Mouse (Mus musculus): Measurements from ENCODE around the gene Pak4. TPM values are rescaled to one million over a fixed set of nuclear protein-coding genes. Genes with fewer than 3 reads are reported as not detected.
"Not testable (repeated sequence)": the region's sequence is repeated elsewhere in the genome, so short reads cannot be mapped to it uniquely, and the experiment has no call there.

Pak4 gene
- total and polyA plus RNA-seq, 3 experiments: 9.3 to 26.6 TPM; not detected in 1

DNA sequence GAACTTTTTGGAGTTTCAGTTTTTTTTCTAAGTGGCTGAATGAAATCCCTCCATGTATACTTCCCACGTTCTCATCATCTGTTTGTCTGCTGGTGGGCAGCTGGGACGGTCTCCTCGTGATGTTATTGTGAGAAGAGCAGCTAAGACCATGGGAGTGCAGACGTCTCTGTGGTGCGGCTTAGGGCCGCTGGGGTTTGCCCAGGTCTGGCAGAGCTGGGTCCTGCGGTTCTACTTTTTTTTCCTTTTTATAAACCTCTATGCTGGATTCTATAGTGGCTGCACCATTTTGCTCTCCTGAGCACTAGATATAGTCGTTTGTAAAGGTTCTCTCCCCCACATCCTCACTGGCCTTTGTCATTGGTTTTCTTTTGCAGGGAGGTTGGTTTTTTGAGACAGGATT, 86.5 kb downstream of the Pak4 start:
- no peaks in the 10 kb centered on the region for H3K4me1 ChIP-seq (ENCODE audit: control insufficient read depth in 1 of 2, insufficient read depth in 2 of 2, low read length in 2 of 2)
- no peak overlapping the region for H3K27ac ChIP-seq (ENCODE audit: control insufficient read depth, low read depth, low read length)
- no peak overlapping the region for H3K4me3 ChIP-seq (ENCODE audit: control insufficient read depth in 1 of 2, insufficient read depth in 1 of 2, low read depth in 2 of 2, low read length in 2 of 2)
- TF ChIP-seq MAX (IDR thresholded peaks at IDR 0.05; ENCODE audit: low read length) (no peak), TAL1 (IDR thresholded peaks at IDR 0.05; ENCODE audit: low read length) (no peak), GABPA (IDR thresholded peaks at IDR 0.05; ENCODE audit: low read depth, low read length) (no peak), KAT2A (conservative IDR thresholded peaks at IDR 0.05; ENCODE audit: low read depth, low read length) (no peak), SIN3A (IDR thresholded peaks at IDR 0.05; ENCODE audit: low read length) (no peak), MEF2A (IDR thresholded peaks at IDR 0.05; ENCODE audit: extremely low read depth, insufficient replicate concordance, low read depth, low read length, poor library complexity, severe bottlenecking) (no peak), MAZ (IDR thresholded peaks at IDR 0.05; ENCODE audit: low read depth, low read length) (no peak), BHLHE40 (IDR thresholded peaks at IDR 0.05; ENCODE audit: borderline replicate concordance, low read depth, low read length) (no peak), CHD2 (IDR thresholded peaks at IDR 0.05; ENCODE audit: low read length) (no peak), MYC (IDR thresholded peaks at IDR 0.05; ENCODE audit: low read depth, low read length) (no peak), UBTF (IDR thresholded peaks at IDR 0.05; ENCODE audit: borderline replicate concordance, insufficient read depth, low read depth, low read length) (no peak), NELFE (IDR thresholded peaks at IDR 0.05; ENCODE audit: low read depth, low read length) (no peak), MYB (IDR thresholded peaks at IDR 0.05; ENCODE audit: low read depth, low read length) (no peak), POLR2AphosphoS2 (IDR thresholded peaks at IDR 0.05; ENCODE audit: low read length) (no peak), ZC3H11A (IDR thresholded peaks at IDR 0.05; ENCODE audit: low read depth, low read length) (no peak), POLR2AphosphoS5 (IDR thresholded peaks at IDR 0.05; ENCODE audit: borderline replicate concordance, low read depth, low read length) (no peak)
- no peak overlapping the region for H3K9ac ChIP-seq (ENCODE audit: control insufficient read depth, low read depth, low read length, poor library complexity, severe bottlenecking)
- H3K27me3 ChIP-seq (ENCODE audit: control insufficient read depth in 1 of 2, insufficient read depth in 2 of 2, low read length in 2 of 2): peaks cover 0 to 2% of the 10 kb centered on the region in 2 experiments; a peak in 2 of 4 replicates
- H3K79me2 ChIP-seq (ENCODE audit: control insufficient read depth, insufficient read depth, low read length, poor library complexity): no peaks in the 10 kb centered on the region
- DNase-seq (ENCODE audit: low read depth, low spot score): no peak
- H3K36me3 ChIP-seq (ENCODE audit: control insufficient read depth in 1 of 2, insufficient read depth in 2 of 2, low read length in 2 of 2): no peaks in the 10 kb centered on the region
- no peaks in the 10 kb centered on the region for H3K9me3 ChIP-seq (replicated peaks; ENCODE audit: insufficient read depth, low read length)

DNA sequence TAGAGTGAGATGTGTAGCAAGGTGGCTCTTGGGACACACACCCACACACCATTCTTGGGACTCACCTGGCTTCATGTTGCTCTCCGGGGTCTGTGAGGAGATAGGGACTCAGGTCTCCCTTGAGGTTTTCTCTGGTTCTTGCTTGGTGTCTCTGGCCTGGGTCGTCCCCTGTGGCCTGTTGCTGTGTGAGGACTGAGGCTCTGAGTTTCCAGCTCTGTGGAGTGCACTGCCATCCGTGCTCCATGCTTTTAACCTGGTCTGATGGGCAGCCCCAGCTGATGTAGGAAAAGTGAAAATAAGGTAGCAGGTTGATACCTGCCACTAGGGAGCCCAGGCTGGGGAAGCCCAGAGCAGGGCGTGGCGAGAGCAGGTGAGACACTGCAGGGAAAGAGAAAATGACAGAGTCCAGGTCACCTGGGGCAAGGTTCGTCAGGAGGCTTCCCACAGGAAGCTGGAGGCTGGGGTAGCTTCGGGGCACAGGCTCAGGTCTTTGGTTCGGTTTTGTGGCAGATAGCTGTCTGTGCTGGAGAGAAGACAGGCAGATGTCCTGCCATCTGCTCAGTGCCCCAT, 87.5 kb downstream of the Pak4 start, which contains the start of gene Ifnl2:
Ifnl2 (minus strand) TSS at position 51 of the 570 bp plus-strand sequence.
- DNase-seq (ENCODE audit: low read depth, low spot score); H3K27ac ChIP-seq (ENCODE audit: control insufficient read depth, low read depth, low read length); H3K36me3 ChIP-seq (ENCODE audit: control insufficient read depth in 1 of 2, insufficient read depth in 2 of 2, low read length in 2 of 2); H3K4me3 ChIP-seq (ENCODE audit: control insufficient read depth in 1 of 2, insufficient read depth in 1 of 2, low read depth in 2 of 2, low read length in 2 of 2); H3K4me1 ChIP-seq (ENCODE audit: control insufficient read depth in 1 of 2, insufficient read depth in 2 of 2, low read length in 2 of 2); H3K9me3 ChIP-seq (replicated peaks; ENCODE audit: insufficient read depth, low read length); H3K27me3 ChIP-seq (ENCODE audit: control insufficient read depth in 1 of 2, insufficient read depth in 2 of 2, low read length in 2 of 2); H3K79me2 ChIP-seq (ENCODE audit: control insufficient read depth, insufficient read depth, low read length, poor library complexity); H3K9ac ChIP-seq (ENCODE audit: control insufficient read depth, low read depth, low read length, poor library complexity, severe bottlenecking): not testable (repeated sequence)

DNA sequence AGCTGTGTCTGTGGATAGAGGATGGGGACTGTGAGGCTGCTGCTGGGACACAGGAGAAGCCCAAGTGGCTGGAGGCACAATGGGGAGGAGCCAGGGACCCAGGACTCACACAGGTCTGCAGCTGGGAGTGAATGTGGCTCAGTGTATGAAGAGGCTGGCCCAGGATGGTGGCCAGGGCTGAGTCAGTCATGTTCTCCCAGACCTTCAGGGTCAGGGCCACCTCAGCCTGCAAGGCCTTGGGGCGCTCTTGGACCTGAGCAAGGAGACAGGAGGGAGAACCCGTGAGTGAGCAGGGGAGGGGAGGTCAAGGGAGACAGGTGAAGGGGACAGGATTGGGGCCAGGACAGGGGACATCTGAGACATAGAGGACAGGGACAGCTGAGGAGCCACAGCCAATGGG, 88.9 kb downstream of the Pak4 start:
- not testable (repeated sequence) for H3K9ac ChIP-seq (ENCODE audit: control insufficient read depth, low read depth, low read length, poor library complexity, severe bottlenecking); H3K79me2 ChIP-seq (ENCODE audit: control insufficient read depth, insufficient read depth, low read length, poor library complexity); H3K27me3 ChIP-seq (ENCODE audit: control insufficient read depth in 1 of 2, insufficient read depth in 2 of 2, low read length in 2 of 2); H3K27ac ChIP-seq (ENCODE audit: control insufficient read depth, low read depth, low read length); H3K4me1 ChIP-seq (ENCODE audit: control insufficient read depth in 1 of 2, insufficient read depth in 2 of 2, low read length in 2 of 2); H3K4me3 ChIP-seq (ENCODE audit: control insufficient read depth in 1 of 2, insufficient read depth in 1 of 2, low read depth in 2 of 2, low read length in 2 of 2); H3K9me3 ChIP-seq (replicated peaks; ENCODE audit: insufficient read depth, low read length); DNase-seq (ENCODE audit: low read depth, low spot score); H3K36me3 ChIP-seq (ENCODE audit: control insufficient read depth in 1 of 2, insufficient read depth in 2 of 2, low read length in 2 of 2)

Other genes with a start within 250 kb of the Pak4 start
- 2,133 and 2,343 TPM in 2 replicates for gene Rps16, start 247.5 kb downstream of the Pak4 start, total RNA-seq (2012; rRNA removed)
- gene Rps16, start 247.5 kb downstream of the Pak4 start, polyA plus RNA-seq (2012; ENCODE audit: insufficient read depth in 1 of 2, insufficient read length in 2 of 2, low read depth in 1 of 2, low replicate concordance in 2 of 2, missing spikeins in 1 of 2): 1,000 to 10,000 TPM; 1,661 to 1,740 TPM
- gene Plekhg2, start 225.6 kb downstream of the Pak4 start, total RNA-seq (2012; rRNA removed): 1.1 and 1.8 TPM in 2 replicates
- 1 to 10 TPM in 1 of 2 experiments, not detected in 1; 9.2 TPM for gene Plekhg2, start 225.6 kb downstream of the Pak4 start, polyA plus RNA-seq (2012; ENCODE audit: insufficient read depth in 1 of 2, insufficient read length in 2 of 2, low read depth in 1 of 2, low replicate concordance in 2 of 2, missing spikeins in 1 of 2)
- gene Zfp36, start 217.9 kb downstream of the Pak4 start, total RNA-seq (2012; rRNA removed): 0.50 and 0.65 TPM in 2 replicates
- gene Zfp36, start 217.9 kb downstream of the Pak4 start, polyA plus RNA-seq (2012; ENCODE audit: insufficient read depth in 1 of 2, insufficient read length in 2 of 2, low read depth in 1 of 2, low replicate concordance in 2 of 2, missing spikeins in 1 of 2): 1 to 10 TPM in 1 of 2 experiments, not detected in 1; 2.8 TPM
- gene Med29, start 205.5 kb downstream of the Pak4 start, total RNA-seq (2012; rRNA removed): 23.7 and 31.1 TPM in 2 replicates
- 10 to 100 TPM in 1 of 2 experiments, not detected in 1; 39.6 TPM for gene Med29, start 205.5 kb downstream of the Pak4 start, polyA plus RNA-seq (2012; ENCODE audit: insufficient read depth in 1 of 2, insufficient read length in 2 of 2, low read depth in 1 of 2, low replicate concordance in 2 of 2, missing spikeins in 1 of 2)
- 49.9 and 53.5 TPM in 2 replicates for gene Paf1, start 205.2 kb downstream of the Pak4 start, total RNA-seq (2012; rRNA removed)
- gene Paf1, start 205.2 kb downstream of the Pak4 start, polyA plus RNA-seq (2012; ENCODE audit: insufficient read depth in 1 of 2, insufficient read length in 2 of 2, low read depth in 1 of 2, low replicate concordance in 2 of 2, missing spikeins in 1 of 2): 100 to 1,000 TPM in 1 of 2 experiments, 10 to 100 TPM in 1; 99.9 to 645 TPM
- 25.1 and 31.2 TPM in 2 replicates for gene Gmfg, start 160.7 kb downstream of the Pak4 start, total RNA-seq (2012; rRNA removed)
- gene Gmfg, start 160.7 kb downstream of the Pak4 start, polyA plus RNA-seq (2012; ENCODE audit: insufficient read depth in 1 of 2, insufficient read length in 2 of 2, low read depth in 1 of 2, low replicate concordance in 2 of 2, missing spikeins in 1 of 2): 10 to 100 TPM in 1 of 2 experiments, not detected in 1; 25.0 TPM
- 1.2 and 1.9 TPM in 2 replicates for gene Lrfn1, start 146.2 kb downstream of the Pak4 start, total RNA-seq (2012; rRNA removed)
- 1 to 10 TPM in 1 of 2 experiments, not detected in 1; 5.8 TPM for gene Lrfn1, start 146.2 kb downstream of the Pak4 start, polyA plus RNA-seq (2012; ENCODE audit: insufficient read depth in 1 of 2, insufficient read length in 2 of 2, low read depth in 1 of 2, low replicate concordance in 2 of 2, missing spikeins in 1 of 2)
- not detected in 2 replicates for gene Ifnl2, start 87.7 kb downstream of the Pak4 start, total RNA-seq (2012; rRNA removed)
- gene Ifnl2, start 87.7 kb downstream of the Pak4 start, polyA plus RNA-seq (2012; ENCODE audit: insufficient read depth in 1 of 2, insufficient read length in 2 of 2, low read depth in 1 of 2, low replicate concordance in 2 of 2, missing spikeins in 1 of 2): not detected
- gene Ifnl3, start 75.3 kb downstream of the Pak4 start, total RNA-seq (2012; rRNA removed): not detected in 2 replicates
- not detected for gene Ifnl3, start 75.3 kb downstream of the Pak4 start, polyA plus RNA-seq (2012; ENCODE audit: insufficient read depth in 1 of 2, insufficient read length in 2 of 2, low read depth in 1 of 2, low replicate concordance in 2 of 2, missing spikeins in 1 of 2)
- gene Sycn, start 57.3 kb downstream of the Pak4 start, total RNA-seq (2012; rRNA removed): not detected in 2 replicates
- not detected for gene Sycn, start 57.3 kb downstream of the Pak4 start, polyA plus RNA-seq (2012; ENCODE audit: insufficient read depth in 1 of 2, insufficient read length in 2 of 2, low read depth in 1 of 2, low replicate concordance in 2 of 2, missing spikeins in 1 of 2)
- not detected in 2 replicates for gene Nccrp1, start 50.9 kb downstream of the Pak4 start, total RNA-seq (2012; rRNA removed)
- gene Nccrp1, start 50.9 kb downstream of the Pak4 start, polyA plus RNA-seq (2012; ENCODE audit: insufficient read depth in 1 of 2, insufficient read length in 2 of 2, low read depth in 1 of 2, low replicate concordance in 2 of 2, missing spikeins in 1 of 2): not detected
- gene Samd4b, start within 50 bp of the Pak4 start, total RNA-seq (2012; rRNA removed): 6.4 and 7.2 TPM in 2 replicates
- 10 to 100 TPM in 1 of 2 experiments, not detected in 1; 45.9 TPM for gene Samd4b, start within 50 bp of the Pak4 start, polyA plus RNA-seq (2012; ENCODE audit: insufficient read depth in 1 of 2, insufficient read length in 2 of 2, low read depth in 1 of 2, low replicate concordance in 2 of 2, missing spikeins in 1 of 2)
- not detected in 2 replicates for gene Acp7, start 33.1 kb upstream of the Pak4 start, total RNA-seq (2012; rRNA removed)
- not detected for gene Acp7, start 33.1 kb upstream of the Pak4 start, polyA plus RNA-seq (2012; ENCODE audit: insufficient read depth in 1 of 2, insufficient read length in 2 of 2, low read depth in 1 of 2, low replicate concordance in 2 of 2, missing spikeins in 1 of 2)
- gene Fbxo27, start 94.7 kb upstream of the Pak4 start, total RNA-seq (2012; rRNA removed): not detected in 2 replicates
- gene Fbxo27, start 94.7 kb upstream of the Pak4 start, polyA plus RNA-seq (2012; ENCODE audit: insufficient read depth in 1 of 2, insufficient read length in 2 of 2, low read depth in 1 of 2, low replicate concordance in 2 of 2, missing spikeins in 1 of 2): not detected
- gene Fbxo17, start 118.6 kb upstream of the Pak4 start, total RNA-seq (2012; rRNA removed): 0.10 TPM in 1 of 2 replicates, not detected in the other
- under 1 TPM in 1 of 2 experiments, not detected in 1; 0.43 TPM for gene Fbxo17, start 118.6 kb upstream of the Pak4 start, polyA plus RNA-seq (2012; ENCODE audit: insufficient read depth in 1 of 2, insufficient read length in 2 of 2, low read depth in 1 of 2, low replicate concordance in 2 of 2, missing spikeins in 1 of 2)
- gene Mrps12, start 143.6 kb upstream of the Pak4 start, total RNA-seq (2012; rRNA removed): 137 and 141 TPM in 2 replicates
- 100 to 1,000 TPM in 1 of 2 experiments, not detected in 1; 126 TPM for gene Mrps12, start 143.6 kb upstream of the Pak4 start, polyA plus RNA-seq (2012; ENCODE audit: insufficient read depth in 1 of 2, insufficient read length in 2 of 2, low read depth in 1 of 2, low replicate concordance in 2 of 2, missing spikeins in 1 of 2)
- gene Sars2, start 143.8 kb upstream of the Pak4 start, total RNA-seq (2012; rRNA removed): 19.2 and 21.3 TPM in 2 replicates
- 10 to 100 TPM in 1 of 2 experiments, not detected in 1; 51.4 TPM for gene Sars2, start 143.8 kb upstream of the Pak4 start, polyA plus RNA-seq (2012; ENCODE audit: insufficient read depth in 1 of 2, insufficient read length in 2 of 2, low read depth in 1 of 2, low replicate concordance in 2 of 2, missing spikeins in 1 of 2)
- gene Ccer2, start 158.0 kb upstream of the Pak4 start, total RNA-seq (2012; rRNA removed): not detected in 2 replicates
- under 1 TPM in 1 of 2 experiments, not detected in 1; 0.11 TPM for gene Ccer2, start 158.0 kb upstream of the Pak4 start, polyA plus RNA-seq (2012; ENCODE audit: insufficient read depth in 1 of 2, insufficient read length in 2 of 2, low read depth in 1 of 2, low replicate concordance in 2 of 2, missing spikeins in 1 of 2)
- gene Sirt2, start 168.6 kb upstream of the Pak4 start, total RNA-seq (2012; rRNA removed): 31.8 and 35.7 TPM in 2 replicates
- gene Sirt2, start 168.6 kb upstream of the Pak4 start, polyA plus RNA-seq (2012; ENCODE audit: insufficient read depth in 1 of 2, insufficient read length in 2 of 2, low read depth in 1 of 2, low replicate concordance in 2 of 2, missing spikeins in 1 of 2): 10 to 100 TPM in 1 of 2 experiments, not detected in 1; 72.4 TPM
- gene Nfkbib, start 169.3 kb upstream of the Pak4 start, total RNA-seq (2012; rRNA removed): 30.7 and 32.9 TPM in 2 replicates
- gene Nfkbib, start 169.3 kb upstream of the Pak4 start, polyA plus RNA-seq (2012; ENCODE audit: insufficient read depth in 1 of 2, insufficient read length in 2 of 2, low read depth in 1 of 2, low replicate concordance in 2 of 2, missing spikeins in 1 of 2): 10 to 100 TPM in 1 of 2 experiments, not detected in 1; 52.7 TPM
- gene Rinl, start 190.8 kb upstream of the Pak4 start, total RNA-seq (2012; rRNA removed): 32.9 and 39.9 TPM in 2 replicates
- gene Rinl, start 190.8 kb upstream of the Pak4 start, polyA plus RNA-seq (2012; ENCODE audit: insufficient read depth in 1 of 2, insufficient read length in 2 of 2, low read depth in 1 of 2, low replicate concordance in 2 of 2, missing spikeins in 1 of 2): 10 to 100 TPM in 1 of 2 experiments, not detected in 1; 63.9 TPM
- gene Hnrnpl, start 210.4 kb upstream of the Pak4 start, total RNA-seq (2012; rRNA removed): 246 and 303 TPM in 2 replicates
- gene Hnrnpl, start 210.4 kb upstream of the Pak4 start, polyA plus RNA-seq (2012; ENCODE audit: insufficient read depth in 1 of 2, insufficient read length in 2 of 2, low read depth in 1 of 2, low replicate concordance in 2 of 2, missing spikeins in 1 of 2): 1,000 to 10,000 TPM in 1 of 2 experiments, 100 to 1,000 TPM in 1; 684 to 1,095 TPM
- 82.8 and 99.5 TPM in 2 replicates for gene Ech1, start 227.0 kb upstream of the Pak4 start, total RNA-seq (2012; rRNA removed)
- gene Ech1, start 227.0 kb upstream of the Pak4 start, polyA plus RNA-seq (2012; ENCODE audit: insufficient read depth in 1 of 2, insufficient read length in 2 of 2, low read depth in 1 of 2, low replicate concordance in 2 of 2, missing spikeins in 1 of 2): 10 to 100 TPM in 1 of 2 experiments, not detected in 1; 74.7 TPM
- gene Lgals4, start 235.7 kb upstream of the Pak4 start, total RNA-seq (2012; rRNA removed): 1.5 and 2.1 TPM in 2 replicates
- gene Lgals4, start 235.7 kb upstream of the Pak4 start, polyA plus RNA-seq (2012; ENCODE audit: insufficient read depth in 1 of 2, insufficient read length in 2 of 2, low read depth in 1 of 2, low replicate concordance in 2 of 2, missing spikeins in 1 of 2): 1 to 10 TPM in 1 of 2 experiments, not detected in 1; 5.1 TPM